Mouse (Mus musculus): ENCODE data around the gene Tfip11. TPM values are rescaled to one million over a fixed set of nuclear protein-coding genes. Genes with fewer than 3 reads are reported as not detected.

Gene Tfip11
- polyA plus RNA-seq, 1 experiment from 2014 or later = 26.4 TPM

DNA sequence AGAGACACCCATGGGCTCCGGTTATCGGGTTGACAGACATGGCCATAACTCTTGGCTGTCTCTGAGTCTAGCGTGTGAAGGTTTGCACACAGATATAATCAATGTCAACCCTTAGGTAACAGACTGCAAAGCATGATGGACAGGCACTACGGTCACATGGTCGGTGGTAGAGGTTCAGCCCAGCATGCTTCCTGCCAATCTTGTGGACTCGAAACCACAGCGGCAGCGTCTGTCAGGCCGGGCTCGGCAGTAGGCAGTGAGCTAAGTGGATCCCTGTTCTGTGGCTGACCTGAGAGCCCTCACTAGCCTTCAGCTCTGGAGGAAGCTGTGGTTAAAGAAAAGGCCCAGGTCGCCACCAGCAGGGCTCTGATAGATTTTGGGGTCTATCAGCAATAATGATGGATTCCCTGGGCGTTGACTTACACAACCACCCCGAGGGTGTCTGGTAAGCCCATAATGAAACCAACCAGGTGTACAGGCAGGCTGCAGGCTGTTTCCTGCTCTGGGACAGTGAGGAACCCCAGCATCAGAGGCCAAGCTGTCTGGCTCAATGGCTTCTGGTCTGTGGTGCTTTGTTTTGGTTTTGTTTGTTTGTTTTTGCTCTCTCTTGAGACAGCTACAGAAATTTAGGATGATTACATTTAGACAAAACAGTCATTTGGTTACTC is 58.8 kb downstream of the Tfip11 start:
- Histone ChIP-seq H3K36me3 (peaks cover 6% of the 10 kb centered on the region; the same call in 1 of the 2 replicates), H3K9me3 (no peaks in the 10 kb centered on the region), H3K27ac (no peak overlapping the region), H3K4me3 (no peak overlapping the region), H3K4me1 (peaks cover 9% of the 10 kb centered on the region), H3K27me3 (ENCODE audit: insufficient read depth, poor library complexity, severe bottlenecking) (peaks cover 32% of the 10 kb centered on the region; the same call in 1 of the 2 replicates)
- no peak for DNase-seq (ENCODE audit: low spot score)
- WGBS = 83% methylated on average over 13 of the region's 13 CpGs

DNA sequence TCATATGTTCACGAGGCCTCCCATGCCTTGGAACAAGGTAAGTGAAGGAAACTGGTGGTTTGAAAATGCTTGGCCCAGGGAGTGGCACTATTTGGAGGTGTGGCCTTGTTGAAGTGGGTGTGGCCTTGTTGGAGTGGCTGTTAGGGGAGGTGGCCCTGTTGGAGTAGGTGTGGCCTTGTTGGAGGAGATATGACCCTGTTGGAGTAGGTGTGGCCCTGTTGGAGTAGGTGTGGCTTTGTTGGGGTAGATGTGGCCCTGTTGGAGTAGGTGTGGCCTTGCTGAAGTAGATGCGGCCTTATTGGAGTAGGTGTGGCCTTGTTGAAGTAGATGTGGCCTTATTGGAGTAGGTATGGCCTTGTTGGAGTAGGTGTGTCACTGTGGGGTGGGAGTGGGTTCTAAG is 59.8 kb downstream of the Tfip11 start:
- Histone ChIP-seq H3K4me1 (peaks cover 8% of the 10 kb centered on the region), H3K27me3 (ENCODE audit: insufficient read depth, poor library complexity, severe bottlenecking) (peaks cover 34% of the 10 kb centered on the region), H3K36me3 (peaks cover 5% of the 10 kb centered on the region; the same call in 1 of the 2 replicates), H3K4me3 (no peak overlapping the region), H3K27ac (no peak overlapping the region), H3K9me3 (no peaks in the 10 kb centered on the region)
- WGBS = 73% methylated on average over 2 of the region's 2 CpGs
- DNase-seq (ENCODE audit: low spot score) = peak; percentile 90

Other genes starting within 250 kb of the Tfip11 start
- gene Cryba4, start 73.8 kb upstream of the Tfip11 start, polyA plus RNA-seq (2016; fragmentation: Nextera tagmentation; extraction: Ambion mirVana) = 0.20 TPM in 1 of 2 replicates, not detected in the other
- gene Crybb1, start 70.5 kb upstream of the Tfip11 start, polyA plus RNA-seq (2016; fragmentation: Nextera tagmentation; extraction: Ambion mirVana) = not detected in 2 replicates
- 34.1 and 41.2 TPM in 2 replicates for gene Tpst2, start 49.7 kb upstream of the Tfip11 start, polyA plus RNA-seq (2016; fragmentation: Nextera tagmentation; extraction: Ambion mirVana)
- 26.7 and 40.5 TPM in 2 replicates for gene Srrd, start 16.7 kb downstream of the Tfip11 start, polyA plus RNA-seq (2016; fragmentation: Nextera tagmentation; extraction: Ambion mirVana)
- gene Hps4, start 16.7 kb downstream of the Tfip11 start, polyA plus RNA-seq (2016; fragmentation: Nextera tagmentation; extraction: Ambion mirVana) = 15.4 and 21.4 TPM in 2 replicates
- gene Gm6583, start 29.7 kb downstream of the Tfip11 start, polyA plus RNA-seq (2016; fragmentation: Nextera tagmentation; extraction: Ambion mirVana) = 0.18 and 0.28 TPM in 2 replicates
- 4.3 and 6.8 TPM in 2 replicates for gene Asphd2, start 68.5 kb downstream of the Tfip11 start, polyA plus RNA-seq (2016; fragmentation: Nextera tagmentation; extraction: Ambion mirVana)
- 0.11 TPM in 1 of 2 replicates, not detected in the other for gene Gm6588, start 123.1 kb downstream of the Tfip11 start, polyA plus RNA-seq (2016; fragmentation: Nextera tagmentation; extraction: Ambion mirVana)